In genomic region chr6:114952356-114952755, GRCm38 (mm10) we compare ENCODE assay signal across 17 mouse cellular contexts. TPM values are rescaled to one million over a fixed set of nuclear protein-coding genes. Genes with fewer than 3 reads are reported as not detected.
A peak's percentile ranks its signal among the peaks of the same experiment; 100 is the strongest.
DNase-seq lines count a peak whose midpoint lies in the region; ATAC-seq and TF ChIP-seq lines count a peak whose summit lies in the region.
"Had no signal": no experiment of that assay in that cellular context is flagged by ENCODE, and none has a peak within 500 bp of the region (broad histone marks: within the 10 kb centered on the region; RNA-seq: fewer than 3 reads in every experiment).

No protein-coding gene starts in this region.

- no peak overlapping the region for H3K4me3 ChIP-seq in layer of hippocampus, adult 2 months
- H3K4me3 ChIP-seq in forebrain, embryonic 15.5 days: no peak overlapping the region
- no peak overlapping the region for H3K4me3 ChIP-seq in midbrain, postnatal 0 days (ENCODE audit: low read depth, low read length)
- H3K4me3 ChIP-seq: gastrocnemius, adult 2 months; limb, embryonic 13.5 days; megakaryocyte, embryonic 14.5 days had no signal

- TF ChIP-seq POLR2A in brain, embryonic 14.5 days (IDR thresholded peaks at IDR 0.05; ENCODE audit: borderline replicate concordance, extremely low read depth, insufficient read depth, insufficient read length, poor library complexity, severe bottlenecking): no peak

- no peak overlapping the region for H3K4me2 ChIP-seq in forebrain, embryonic 15.5 days (replicated peaks)
- no peak overlapping the region for H3K4me2 ChIP-seq in midbrain, postnatal 0 days (ENCODE audit: low read depth, low read length, poor library complexity, severe bottlenecking)
- H3K4me2 ChIP-seq: limb, embryonic 13.5 days had no signal

- H3K9ac ChIP-seq in forebrain, embryonic 15.5 days (replicated peaks): no peak overlapping the region
- no peak overlapping the region for H3K9ac ChIP-seq in midbrain, postnatal 0 days (replicated peaks; ENCODE audit: low read length, poor library complexity, severe bottlenecking)
- H3K9ac ChIP-seq: limb, embryonic 13.5 days had no signal

- no peak for TF ChIP-seq CTCF in layer of hippocampus, adult 2 months (conservative IDR thresholded peaks at IDR 0.05)
- TF ChIP-seq CTCF in brain, embryonic 14.5 days (IDR thresholded peaks at IDR 0.05; ENCODE audit: borderline replicate concordance, extremely low read depth, insufficient read depth, insufficient read length): no peak
- TF ChIP-seq CTCF in midbrain, postnatal 0 days (IDR thresholded peaks at IDR 0.05): no peak

- no peaks in the 10 kb centered on the region for H3K9me3 ChIP-seq in forebrain, embryonic 15.5 days
- no peaks in the 10 kb centered on the region for H3K9me3 ChIP-seq in midbrain, postnatal 0 days (ENCODE audit: low read length)
- H3K9me3 ChIP-seq: limb, embryonic 13.5 days had no signal

- peaks cover 20% of the 10 kb centered on the region for H3K4me1 ChIP-seq in forebrain, embryonic 15.5 days
- H3K4me1 ChIP-seq in midbrain, postnatal 0 days (ENCODE audit: insufficient read depth, low read length): no peaks in the 10 kb centered on the region
- H3K4me1 ChIP-seq: megakaryocyte, embryonic 14.5 days had no signal

- no peaks in the 10 kb centered on the region for H3K27me3 ChIP-seq in forebrain, embryonic 15.5 days
- H3K27me3 ChIP-seq in midbrain, postnatal 0 days (ENCODE audit: insufficient read depth, low read length): no peaks in the 10 kb centered on the region
- H3K27me3 ChIP-seq: limb, embryonic 13.5 days had no signal

- ATAC-seq in forebrain, embryonic 15.5 days (replicated peaks): peak; percentile 84
- no peak for ATAC-seq in midbrain, postnatal 0 days (ENCODE audit: low FRiP score)
- ATAC-seq: intestine, postnatal 0 days had no signal

- no peaks in the 10 kb centered on the region for H3K36me3 ChIP-seq in forebrain, embryonic 15.5 days
- H3K36me3 ChIP-seq in midbrain, postnatal 0 days (ENCODE audit: insufficient read depth, low read length): no peaks in the 10 kb centered on the region
- H3K36me3 ChIP-seq: limb, embryonic 13.5 days had no signal

- peak in 1 of 2 experiments; percentile 42 for DNase-seq in layer of hippocampus, adult 2 months (ENCODE audit: low spot score in 2 of 2)
- DNase-seq in layer of hippocampus, adult 9-10 months (ENCODE audit: low spot score): no peak
- peak; percentile 87 for DNase-seq in brain, embryonic 14.5 days (ENCODE audit: low read depth)
- DNase-seq in midbrain, postnatal 0 days (ENCODE audit: low spot score): peak; percentile 17
- no peak for DNase-seq in embryo, embryonic 10.5 days (ENCODE audit: low spot score)
- DNase-seq in cerebellum, adult 11-12 months: no peak
- DNase-seq: cerebellum, postnatal 10 days; gastrocnemius, adult 2 months; heart, postnatal 4 days; layer of hippocampus, adult 9-11 months; lung, postnatal 14 days; right cerebral cortex, postnatal 25 days had no signal

- H3K27ac ChIP-seq in layer of hippocampus, adult 2 months: peak overlapping the region; percentile 32; the same call in 1 of the 2 replicates
- H3K27ac ChIP-seq in forebrain, embryonic 15.5 days (replicated peaks): peak overlapping the region; percentile 82
- no peak overlapping the region for H3K27ac ChIP-seq in midbrain, postnatal 0 days (ENCODE audit: low read depth, low read length)
- H3K27ac ChIP-seq: gastrocnemius, adult 2 months; kidney, postnatal 0 days; limb, embryonic 13.5 days had no signal

- WGBS in forebrain, embryonic 15.5 days: 9% methylated on average over 5 of the region's 5 CpGs
- 33% methylated on average over 5 of the region's 5 CpGs for WGBS in midbrain, postnatal 0 days

RNA-seq across cellular contexts. Expression of gene Vgll4, which starts 17.4 kb away (rescaled TPM):
- total RNA-seq in layer of hippocampus, adult 2 months (2021): 10 to 100 TPM; 44.2 to 44.8 TPM
- 39.7 and 40.9 TPM in 2 replicates for polyA plus RNA-seq in brain, embryonic 14.5 days (2012; rRNA removed)
- polyA plus RNA-seq in forebrain, embryonic 15.5 days (2015; fragmentation: Nextera tagmentation; extraction: Ambion mirVana): 83.1 and 88.6 TPM in 2 replicates
- 43.7 and 58.5 TPM in 2 replicates for total RNA-seq in midbrain, postnatal 0 days (2014; rRNA removed)
- polyA plus RNA-seq in midbrain, postnatal 0 days (2015; fragmentation: Nextera tagmentation; extraction: Ambion mirVana): 36.0 and 40.7 TPM in 2 replicates

Comparison
In these comparisons a context has a peak if more than half of its experiments do, and no peak if none do; other contexts are left out.
1. DNase-seq: peak in brain, embryonic 14.5 days (single experiment) and midbrain, postnatal 0 days (single experiment); none in layer of hippocampus, adult 9-10 months (single experiment), embryo, embryonic 10.5 days (single experiment) and cerebellum, adult 11-12 months (single experiment).